30 mouse cellular contexts compared by ENCODE assay signal in genomic region chr1:22306519-22306918, GRCm38 (mm10).
DNase-seq lines count a peak whose midpoint lies in the region; ATAC-seq and TF ChIP-seq lines count a peak whose summit lies in the region.
"Had no signal": no experiment of that assay in that cellular context is flagged by ENCODE, and none has a peak within 500 bp of the region (broad histone marks: within the 10 kb centered on the region; RNA-seq: fewer than 3 reads in every experiment).

No protein-coding gene starts in this region.

- no peak for TF ChIP-seq CTCF in lung, embryonic 14.5 days (IDR thresholded peaks at IDR 0.05; ENCODE audit: low read depth)
- TF ChIP-seq CTCF in lung, postnatal 0 days (IDR thresholded peaks at IDR 0.05), result no peak
- TF ChIP-seq CTCF in lung, adult 2 months (IDR thresholded peaks at IDR 0.05; ENCODE audit: insufficient read depth, low read length), result no peak

- no peak for ATAC-seq in embryonic facial prominence, embryonic 14.5 days (ENCODE audit: low read depth)
- peak; percentile 58; the same call in 1 of the 2 replicates for ATAC-seq in lung, embryonic 14.5 days (ENCODE audit: insufficient read depth)
- no peak for ATAC-seq in lung, postnatal 0 days
- ATAC-seq in lung, embryonic 16.5 days (ENCODE audit: low read depth), result peak; percentile 49; the same call in 1 of the 2 replicates
- ATAC-seq: CD4-positive, CD25-positive, alpha-beta regulatory T cell, adult 4 months; forebrain, embryonic 14.5 days; forebrain, embryonic 16.5 days; Patski had no signal

- H3K9ac ChIP-seq in embryonic facial prominence, embryonic 14.5 days (ENCODE audit: low read depth, low read length), result no peak overlapping the region
- H3K9ac ChIP-seq in lung, embryonic 14.5 days, result no peak overlapping the region
- H3K9ac ChIP-seq in lung, postnatal 0 days (replicated peaks; ENCODE audit: low read depth), result no peak overlapping the region
- no peak overlapping the region for H3K9ac ChIP-seq in lung, embryonic 16.5 days (ENCODE audit: low read length)
- H3K9ac ChIP-seq: embryonic facial prominence, embryonic 12.5 days; embryonic facial prominence, embryonic 15.5 days; forebrain, embryonic 12.5 days had no signal

- H3K4me2 ChIP-seq in embryonic facial prominence, embryonic 14.5 days (ENCODE audit: low read depth, low read length), result no peak overlapping the region
- no peak overlapping the region for H3K4me2 ChIP-seq in lung, embryonic 14.5 days
- no peak overlapping the region for H3K4me2 ChIP-seq in lung, postnatal 0 days (replicated peaks; ENCODE audit: low read depth, low read length)
- no peak overlapping the region for H3K4me2 ChIP-seq in lung, embryonic 16.5 days (ENCODE audit: low read depth, low read length)
- H3K4me2 ChIP-seq: embryonic facial prominence, embryonic 12.5 days; embryonic facial prominence, embryonic 15.5 days; forebrain, embryonic 12.5 days had no signal

- no peak overlapping the region for H3K27ac ChIP-seq in embryonic facial prominence, embryonic 14.5 days (replicated peaks; ENCODE audit: low read depth, low read length)
- no peak overlapping the region for H3K27ac ChIP-seq in embryonic facial prominence, embryonic 10.5 days (replicated peaks)
- H3K27ac ChIP-seq in lung, embryonic 14.5 days (ENCODE audit: low read depth), result no peak overlapping the region
- no peak overlapping the region for H3K27ac ChIP-seq in lung, postnatal 0 days (ENCODE audit: low read length)
- no peak overlapping the region for H3K27ac ChIP-seq in lung, embryonic 16.5 days (ENCODE audit: low read length)
- H3K27ac ChIP-seq: embryonic facial prominence, embryonic 12.5 days; embryonic facial prominence, embryonic 15.5 days; forebrain, embryonic 10.5 days; forebrain, embryonic 12.5 days had no signal

- no peak for TF ChIP-seq POLR2A in lung, adult 2 months (IDR thresholded peaks at IDR 0.05; ENCODE audit: borderline replicate concordance, extremely low read depth, low read depth, low read length)

- no peak for TF ChIP-seq EP300 in lung, postnatal 0 days (IDR thresholded peaks at IDR 0.05)

- H3K4me1 ChIP-seq in embryonic facial prominence, embryonic 14.5 days (ENCODE audit: control insufficient read depth, insufficient read depth, low read length), result no peaks in the 10 kb centered on the region
- H3K4me1 ChIP-seq in embryonic facial prominence, embryonic 10.5 days, result no peaks in the 10 kb centered on the region
- H3K4me1 ChIP-seq in lung, embryonic 14.5 days (ENCODE audit: insufficient read depth), result no peaks in the 10 kb centered on the region
- no peaks in the 10 kb centered on the region for H3K4me1 ChIP-seq in lung, postnatal 0 days (ENCODE audit: insufficient read depth, low read depth, low read length)
- no peaks in the 10 kb centered on the region for H3K4me1 ChIP-seq in lung, embryonic 16.5 days (replicated peaks; ENCODE audit: control insufficient read depth, insufficient read depth, low read length)
- H3K4me1 ChIP-seq in lung, adult 2 months (ENCODE audit: control insufficient read depth, insufficient read depth, low read length), result no peaks in the 10 kb centered on the region
- H3K4me1 ChIP-seq: embryonic facial prominence, embryonic 12.5 days; embryonic facial prominence, embryonic 15.5 days; forebrain, embryonic 10.5 days; forebrain, embryonic 12.5 days had no signal

- peak; percentile 3 for DNase-seq in embryonic facial prominence, embryonic 14.5 days (ENCODE audit: low spot score)
- DNase-seq in embryonic facial prominence, embryonic 10.5 days (ENCODE audit: low spot score), result no peak
- DNase-seq in lung, embryonic 14.5 days, result peak; percentile 65
- DNase-seq in lung, postnatal 0 days (ENCODE audit: low spot score), result no peak
- DNase-seq in lung, postnatal 36 days, result no peak
- DNase-seq in lung, postnatal 14 days, result peak; percentile 1
- no peak for DNase-seq in lung, adult 2 months
- DNase-seq: adrenal gland, adult 2 months; adrenal gland, postnatal 10 days; adrenal gland, postnatal 25 days; B cell, adult 2 months; cerebellum, adult 11 months; cerebellum, adult 18-20 months; cerebellum, adult 8-10 months; cerebellum, adult 9-11 months; cerebellum, postnatal 14 days; cerebellum, postnatal 36 days; embryo, embryonic 11 days had no signal

- 67% methylated on average over 5 of the region's 5 CpGs for WGBS in embryonic facial prominence, embryonic 14.5 days
- 86% methylated on average over 5 of the region's 5 CpGs for WGBS in embryonic facial prominence, embryonic 10.5 days
- 52% methylated on average over 5 of the region's 5 CpGs for WGBS in lung, embryonic 14.5 days
- WGBS in lung, postnatal 0 days, result 50% methylated on average over 5 of the region's 5 CpGs
- WGBS in lung, embryonic 16.5 days, result 44% methylated on average over 5 of the region's 5 CpGs
- 44% methylated on average over 5 of the region's 5 CpGs for WGBS in lung, adult 2 months

- H3K36me3 ChIP-seq in embryonic facial prominence, embryonic 14.5 days (ENCODE audit: control insufficient read depth, insufficient read depth, low read length), result no peaks in the 10 kb centered on the region
- H3K36me3 ChIP-seq in embryonic facial prominence, embryonic 10.5 days (replicated peaks), result no peaks in the 10 kb centered on the region
- H3K36me3 ChIP-seq in lung, embryonic 14.5 days (ENCODE audit: insufficient read depth), result no peaks in the 10 kb centered on the region
- H3K36me3 ChIP-seq in lung, postnatal 0 days (ENCODE audit: insufficient read depth, low read length), result no peaks in the 10 kb centered on the region
- no peaks in the 10 kb centered on the region for H3K36me3 ChIP-seq in lung, embryonic 16.5 days (ENCODE audit: control insufficient read depth, insufficient read depth, low read length)
- H3K36me3 ChIP-seq: embryonic facial prominence, embryonic 12.5 days; embryonic facial prominence, embryonic 15.5 days; forebrain, embryonic 10.5 days; forebrain, embryonic 12.5 days; G1E had no signal

- no peak overlapping the region for H3K4me3 ChIP-seq in embryonic facial prominence, embryonic 14.5 days (ENCODE audit: low read depth, low read length)
- H3K4me3 ChIP-seq in embryonic facial prominence, embryonic 10.5 days, result no peak overlapping the region
- no peak overlapping the region for H3K4me3 ChIP-seq in lung, embryonic 14.5 days (ENCODE audit: low read depth, low read length)
- no peak overlapping the region for H3K4me3 ChIP-seq in lung, postnatal 0 days (ENCODE audit: low read depth, low read length)
- no peak overlapping the region for H3K4me3 ChIP-seq in lung, embryonic 16.5 days (ENCODE audit: low read length)
- no peak overlapping the region for H3K4me3 ChIP-seq in lung, adult 2 months (replicated peaks; ENCODE audit: extremely low read depth, low read depth, low read length)
- H3K4me3 ChIP-seq: embryonic facial prominence, embryonic 12.5 days; embryonic facial prominence, embryonic 15.5 days; erythroblast, embryonic 14.5 days; forebrain, embryonic 10.5 days; forebrain, embryonic 12.5 days had no signal

- H3K9me3 ChIP-seq in embryonic facial prominence, embryonic 14.5 days (ENCODE audit: control insufficient read depth, low read length), result no peaks in the 10 kb centered on the region
- no peaks in the 10 kb centered on the region for H3K9me3 ChIP-seq in embryonic facial prominence, embryonic 10.5 days
- no peaks in the 10 kb centered on the region for H3K9me3 ChIP-seq in lung, embryonic 14.5 days (ENCODE audit: low read depth, low read length)
- H3K9me3 ChIP-seq in lung, postnatal 0 days (ENCODE audit: low read length), result no peaks in the 10 kb centered on the region
- H3K9me3 ChIP-seq in lung, embryonic 16.5 days (ENCODE audit: control insufficient read depth, low read length), result no peaks in the 10 kb centered on the region
- H3K9me3 ChIP-seq: embryonic facial prominence, embryonic 12.5 days; embryonic facial prominence, embryonic 15.5 days; forebrain, embryonic 10.5 days; forebrain, embryonic 12.5 days; G1E had no signal

- no peaks in the 10 kb centered on the region for H3K27me3 ChIP-seq in embryonic facial prominence, embryonic 14.5 days (replicated peaks; ENCODE audit: control insufficient read depth, insufficient read depth, low read length)
- H3K27me3 ChIP-seq in embryonic facial prominence, embryonic 10.5 days (replicated peaks; ENCODE audit: low read depth, poor library complexity, severe bottlenecking), result no peaks in the 10 kb centered on the region
- H3K27me3 ChIP-seq in lung, embryonic 14.5 days (ENCODE audit: insufficient read depth, low read length), result no peaks in the 10 kb centered on the region
- H3K27me3 ChIP-seq in lung, postnatal 0 days (replicated peaks; ENCODE audit: insufficient read depth, low read length), result no peaks in the 10 kb centered on the region
- no peaks in the 10 kb centered on the region for H3K27me3 ChIP-seq in lung, embryonic 16.5 days (ENCODE audit: control insufficient read depth, insufficient read depth, low read depth, low read length)
- H3K27me3 ChIP-seq: CH12.LX; embryonic facial prominence, embryonic 12.5 days; embryonic facial prominence, embryonic 15.5 days; forebrain, embryonic 12.5 days had no signal

Comparison
In these comparisons a context has a peak if more than half of its experiments do, and no peak if none do; other contexts are left out.
1. ATAC-seq: peak in lung, embryonic 14.5 days (single experiment) and lung, embryonic 16.5 days (single experiment); none in embryonic facial prominence, embryonic 14.5 days (single experiment) and lung, postnatal 0 days (single experiment).
2. DNase-seq: peak in embryonic facial prominence, embryonic 14.5 days (single experiment), lung, embryonic 14.5 days (single experiment) and lung, postnatal 14 days (single experiment); none in embryonic facial prominence, embryonic 10.5 days (single experiment), lung, postnatal 0 days (single experiment), lung, postnatal 36 days (single experiment) and lung, adult 2 months (single experiment).